Mouse (Mus musculus) C2C12 (cell line): ENCODE data around the gene Myt1l. TPM values are rescaled to one million over a fixed set of nuclear protein-coding genes. Genes with fewer than 3 reads are reported as not detected.

Experiments used
- H3K27me3 ChIP-seq: one replicate; pipeline ENCODE4 v1.6.1; 2011; ENCODE audit not compliant: control insufficient read depth, insufficient read depth, insufficient read length
- H3K36me3 ChIP-seq: one replicate; pipeline ENCODE4 v1.6.1; 2011; ENCODE audit not compliant: control insufficient read depth, insufficient read depth
- H3K4me3 ChIP-seq: one replicate; pipeline ENCODE4 v1.5.1; 2011; ENCODE audit warnings: mild to moderate bottlenecking, control low read depth; ENCODE audit not compliant: poor library complexity, insufficient read depth, severe bottlenecking
- H3K79me2 ChIP-seq: one replicate; pipeline ENCODE4 v1.6.1; 2011; ENCODE audit not compliant: control insufficient read depth, insufficient read depth
- H3K79me3 ChIP-seq: one replicate; pipeline ENCODE4 v1.6.1; 2011; ENCODE audit warnings: low read depth, control low read depth
- H3ac ChIP-seq: one replicate; pipeline ENCODE3; 2011; ENCODE audit warnings: low read depth; ENCODE audit not compliant: control insufficient read depth, insufficient read length
- CEBPB ChIP-seq: IDR thresholded peaks from one replicate; pipeline ENCODE4 v1.6.1; 2011; ENCODE audit warnings: low read depth, mild to moderate bottlenecking, control low read depth, moderate library complexity
- CTCF ChIP-seq: IDR thresholded peaks from one replicate; pipeline ENCODE4 v1.5.1; 2011; ENCODE audit not compliant: control insufficient read depth, insufficient read depth, insufficient read length
- FOSL1 ChIP-seq: IDR thresholded peaks from one replicate; pipeline ENCODE4 v1.8.0; 2011; ENCODE audit warnings: mild to moderate bottlenecking, low read length; ENCODE audit not compliant: poor library complexity, insufficient read depth, severe bottlenecking
- MAX ChIP-seq: IDR thresholded peaks from one replicate; pipeline ENCODE4 v1.6.1; 2011; ENCODE audit warnings: mild to moderate bottlenecking, control low read depth
- MYOD1 ChIP-seq: IDR thresholded peaks from one replicate; pipeline ENCODE4 v1.6.1; 2011; ENCODE audit warnings: low read depth; ENCODE audit not compliant: control insufficient read depth, insufficient read length
- MYOG ChIP-seq: IDR thresholded peaks from one replicate; pipeline ENCODE4 v1.6.1; 2011; ENCODE audit not compliant: control insufficient read depth, insufficient read length; ENCODE audit errors: extremely low read depth
- USF1 ChIP-seq: IDR thresholded peaks from one replicate; pipeline ENCODE4 v1.6.1; 2011; ENCODE audit warnings: low read depth, mild to moderate bottlenecking, control low read depth, moderate library complexity
- polyA plus RNA-seq: library from polyadenylated mRNA; unstranded; fragments of >200 nt; fragmentation: generic; extraction: Trizol; gene quantifications from one replicate; pipeline ENCODE4 v1.2.1, GENCODE M21; 2012; ENCODE audit warnings: missing spikeins

Gene Myt1l
- polyA plus RNA-seq, 1 experiment = not detected

GRCm38 (mm10) chr12:29868781-29869180, 340.6 kb downstream of the Myt1l start:
- no peaks in the 10 kb centered on the region for H3K79me3 ChIP-seq
- no peak overlapping the region for H3K4me3 ChIP-seq
- no peaks in the 10 kb centered on the region for H3K27me3 ChIP-seq
- TF ChIP-seq CTCF (no peak), FOSL1 (no peak), MYOD1 (no peak), USF1 (no peak), CEBPB (no peak), MAX (no peak), MYOG (no peak)
- no peaks in the 10 kb centered on the region for H3K79me2 ChIP-seq
- no peaks in the 10 kb centered on the region for H3K36me3 ChIP-seq
- H3ac ChIP-seq = no peak overlapping the region

- peaks cover 4% of the 10 kb centered on the region for H3K27me3 ChIP-seq
Measured at GRCm38 (mm10) chr12:29872156-29872815, 344.1 kb downstream of the Myt1l start.

GRCm38 (mm10) chr12:29873281-29873772, 345.1 kb downstream of the Myt1l start:
- H3ac ChIP-seq = no peak overlapping the region
- H3K36me3 ChIP-seq = no peaks in the 10 kb centered on the region
- H3K79me3 ChIP-seq = no peaks in the 10 kb centered on the region
- H3K4me3 ChIP-seq = no peak overlapping the region
- TF ChIP-seq CTCF = no peak
- TF ChIP-seq CEBPB = no peak
- TF ChIP-seq FOSL1 = no peak
- no peak for TF ChIP-seq MYOG
- TF ChIP-seq USF1 = no peak
- TF ChIP-seq MYOD1 = no peak
- TF ChIP-seq MAX = no peak
- no peaks in the 10 kb centered on the region for H3K79me2 ChIP-seq
- H3K27me3 ChIP-seq = peaks cover 10% of the 10 kb centered on the region

More at GRCm38 (mm10) chr12:29872156-29872815, 344.1 kb downstream of the Myt1l start:
- Histone ChIP-seq H3K79me3 (no peaks in the 10 kb centered on the region), H3ac (no peak overlapping the region), H3K36me3 (no peaks in the 10 kb centered on the region), H3K4me3 (no peak overlapping the region), H3K79me2 (no peaks in the 10 kb centered on the region)
- no peak for TF ChIP-seq MYOG
- TF ChIP-seq MYOD1 = no peak
- no peak for TF ChIP-seq CTCF
- no peak for TF ChIP-seq USF1
- TF ChIP-seq MAX = no peak
- no peak for TF ChIP-seq CEBPB
- no peak for TF ChIP-seq FOSL1

- Histone ChIP-seq H3K27me3 (peaks cover 22% of the 10 kb centered on the region), H3K79me3 (no peaks in the 10 kb centered on the region), H3K79me2 (no peaks in the 10 kb centered on the region), H3K4me3 (no peak overlapping the region), H3K36me3 (no peaks in the 10 kb centered on the region), H3ac (no peak overlapping the region)
- TF ChIP-seq FOSL1 = no peak
- no peak for TF ChIP-seq CEBPB
- TF ChIP-seq MYOG = no peak
- TF ChIP-seq MAX = no peak
- no peak for TF ChIP-seq USF1
- TF ChIP-seq MYOD1 = no peak
- TF ChIP-seq CTCF = no peak
Measured at GRCm38 (mm10) chr12:29877977-29878376, 349.8 kb downstream of the Myt1l start.

GRCm38 (mm10) chr12:29882871-29883617, 354.9 kb downstream of the Myt1l start:
- peaks cover 15% of the 10 kb centered on the region for H3K27me3 ChIP-seq
- H3ac ChIP-seq = no peak overlapping the region
- H3K79me3 ChIP-seq = no peaks in the 10 kb centered on the region
- H3K4me3 ChIP-seq = no peak overlapping the region
- no peak for TF ChIP-seq CEBPB
- peak; percentile 72 for TF ChIP-seq CTCF
- TF ChIP-seq USF1 = no peak
- TF ChIP-seq FOSL1 = no peak
- H3K36me3 ChIP-seq = no peaks in the 10 kb centered on the region
- H3K79me2 ChIP-seq = no peaks in the 10 kb centered on the region
